Mouse (Mus musculus) testis, adult 2 months (tissue): ENCODE measurements around the gene Klrb1a.

Experiments
- CTCF ChIP-seq: fragments of 200-500 bp; IDR thresholded peaks from 2 replicates; pipeline ENCODE4 v1.5.1; 2012; ENCODE audit warnings: low read depth, mild to moderate bottlenecking, inconsistent platforms, low read length, moderate library complexity; ENCODE audit not compliant: control insufficient read depth, insufficient read depth, insufficient replicate concordance
- POLR2A ChIP-seq: fragments of 200-500 bp; IDR thresholded peaks from 2 replicates; pipeline ENCODE4 v1.6.1; 2012; ENCODE audit warnings: low read depth, mild to moderate bottlenecking, inconsistent platforms, low read length, moderate library complexity; ENCODE audit not compliant: control insufficient read depth

- TF ChIP-seq CTCF = no peak
- TF ChIP-seq POLR2A = no peak
Observed at GRCm38 (mm10) chr6:128566589-128566988, 56.7 kb downstream of the Klrb1a start.
